Mouse (Mus musculus) stomach, postnatal 0 days (tissue): ENCODE results near the gene Izumo4.

Source experiments
- CTCF ChIP-seq: IDR thresholded peaks from 2 replicates; pipeline ENCODE4 v1.5.1; 2016; ENCODE audit warnings: antibody characterized with exemption, low read depth, mild to moderate bottlenecking, moderate library complexity
- EP300 ChIP-seq: optimal IDR thresholded peaks from 2 replicates; pipeline ENCODE3; 2016; ENCODE audit warnings: antibody characterized with exemption

GRCm38 (mm10) chr10:80664197-80665015 lies 37.6 kb upstream of the Izumo4 start:
- TF ChIP-seq CTCF (peak; percentile 24; the same call in 1 of the 2 replicates), EP300 (peak; percentile 93)
